Mouse (Mus musculus) kidney, embryonic 16.5 days (tissue): Measurements from ENCODE around the gene Ephb1. TPM values are rescaled to one million over a fixed set of nuclear protein-coding genes. Genes with fewer than 3 reads are reported as not detected.

Experiments
- ATAC-seq: fragments of 200-750 bp; cut with Nextera tagmentation; 2 replicates; pipeline ENCODE4 v1.8.0; 2017; ENCODE audit warnings: moderate TSS enrichment; ENCODE audit not compliant: low FRiP score, low TSS enrichment
- H3K27ac ChIP-seq: fragments of 300-500 bp; sonication (generic); 2 replicates; pipeline ENCODE4 v1.5.1; 2014; ENCODE audit warnings: low read length
- H3K27me3 ChIP-seq: fragments of 300-500 bp; sonication (generic); 2 replicates; pipeline ENCODE4 v1.6.1; 2014; ENCODE audit warnings: low read length, control low read depth, mixed read lengths; ENCODE audit not compliant: insufficient read depth
- H3K36me3 ChIP-seq: fragments of 300-500 bp; sonication (generic); 2 replicates; pipeline ENCODE4 v1.6.1; 2014; ENCODE audit warnings: low read length, control low read depth, mixed read lengths; ENCODE audit not compliant: insufficient read depth
- H3K4me1 ChIP-seq: fragments of 300-500 bp; sonication (generic); 2 replicates; pipeline ENCODE4 v1.6.1; 2014; ENCODE audit warnings: low read length, control low read depth, mixed read lengths; ENCODE audit not compliant: insufficient read depth
- H3K4me2 ChIP-seq: fragments of 300-500 bp; sonication (generic); replicated peaks from 2 replicates; pipeline ENCODE4 v1.6.1; 2014; ENCODE audit warnings: low read depth, low read length
- H3K4me3 ChIP-seq: fragments of 300-500 bp; sonication (generic); 2 replicates; pipeline ENCODE4 v1.5.1; 2014; ENCODE audit warnings: mild to moderate bottlenecking, low read length
- H3K9ac ChIP-seq: fragments of 300-500 bp; sonication (generic); replicated peaks from 2 replicates; pipeline ENCODE4 v1.6.1; 2014; ENCODE audit warnings: low read length
- H3K9me3 ChIP-seq: fragments of 300-500 bp; sonication (generic); 2 replicates; pipeline ENCODE4 v1.6.1; 2016; ENCODE audit warnings: low read length, control low read depth
- WGBS: fragments of 180-500 bp; shearing (Covaris S2); extraction: QIAGEN DNeasy Blood & Tissue Kit; methylation state at CpG from one replicate; pipeline ENCODE4 v1.1.7; 2014; 5-methylcytosine and 5-hydroxymethylcytosine counted together
- polyA plus RNA-seq: library from polyadenylated mRNA; unstranded; fragments of >200 nt; fragmentation: Nextera tagmentation; extraction: Ambion mirVana; gene quantifications from 2 replicates; pipeline ENCODE4 v1.2.1, GENCODE M21; 2015

Gene Ephb1
- polyA plus RNA-seq, 1 experiment from 2014 or later = 4.1 TPM

DNA sequence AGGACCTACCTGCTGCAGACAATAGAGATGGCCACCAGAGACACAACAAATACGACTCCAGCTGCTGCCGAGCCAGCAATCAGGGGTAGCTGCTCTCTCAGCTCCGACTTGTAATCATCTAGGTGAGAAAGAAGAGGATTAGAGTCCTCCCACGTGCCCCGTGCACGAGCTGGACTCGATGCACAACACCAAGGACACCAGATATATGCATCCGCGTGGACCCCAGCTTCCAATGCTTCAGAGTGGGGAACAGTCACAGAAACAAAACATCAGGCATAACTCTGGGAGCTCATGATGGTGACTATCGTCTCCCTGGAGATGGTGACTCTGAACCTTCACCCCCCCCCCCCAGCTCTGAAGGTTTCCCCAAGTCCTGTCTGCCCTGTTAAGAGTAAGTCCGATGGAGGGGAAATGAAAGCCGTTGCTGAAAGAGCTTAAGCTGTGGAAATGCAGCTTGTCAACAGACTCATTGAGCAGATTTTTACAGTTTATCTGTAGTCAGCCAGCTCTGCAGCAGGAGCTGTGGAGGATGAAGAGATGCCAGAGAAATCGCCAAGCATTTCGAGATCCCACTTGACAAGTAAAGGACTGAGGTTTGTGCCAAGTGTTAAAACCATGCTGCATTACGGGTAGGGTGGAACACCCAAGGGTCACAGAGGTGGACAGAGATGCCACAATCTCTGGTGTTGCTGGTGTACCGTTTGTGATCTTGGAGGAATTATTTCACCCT is 357.6 kb downstream of the Ephb1 start:
- WGBS = 69% methylated on average over 16 of the region's 16 CpGs
- Histone ChIP-seq H3K4me2 (no peak overlapping the region), H3K4me3 (no peak overlapping the region)

DNA sequence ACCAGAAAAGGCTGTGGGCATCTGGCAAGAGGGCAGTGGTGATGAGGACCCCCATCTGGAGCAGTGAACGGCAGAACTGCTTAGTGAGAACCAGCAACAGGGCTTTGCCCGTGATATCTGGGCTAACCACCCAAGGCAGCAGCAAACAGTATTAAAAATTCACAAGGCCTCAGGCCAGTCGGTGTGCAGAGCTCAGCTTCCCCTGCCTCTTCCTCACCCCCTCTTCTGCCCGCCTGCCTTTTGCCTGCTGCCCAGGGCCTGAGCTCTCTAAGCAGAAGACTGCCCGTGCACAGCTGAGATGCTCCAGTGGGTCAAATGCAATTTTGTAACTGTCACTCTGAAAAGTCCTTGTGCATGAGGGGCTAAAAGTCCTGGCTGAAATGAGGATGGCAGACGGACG is 358.3 kb downstream of the Ephb1 start:
- no peak overlapping the region for H3K4me2 ChIP-seq
- no peaks in the 10 kb centered on the region for H3K36me3 ChIP-seq
- no peaks in the 10 kb centered on the region; the same call in 1 of the 2 replicates for H3K9me3 ChIP-seq
- ATAC-seq = no peak
- H3K27ac ChIP-seq = no peak overlapping the region
- H3K9ac ChIP-seq = no peak overlapping the region
- no peaks in the 10 kb centered on the region for H3K27me3 ChIP-seq
- H3K4me3 ChIP-seq = no peak overlapping the region
- H3K4me1 ChIP-seq = no peaks in the 10 kb centered on the region
- WGBS = 75% methylated on average over 7 of the region's 7 CpGs

More for the DNA sequence above, 357.6 kb downstream of the Ephb1 start:
- no peaks in the 10 kb centered on the region; the same call in 1 of the 2 replicates for H3K9me3 ChIP-seq
- no peaks in the 10 kb centered on the region for H3K4me1 ChIP-seq
- no peaks in the 10 kb centered on the region for H3K36me3 ChIP-seq
- H3K27ac ChIP-seq = no peak overlapping the region
- no peak for ATAC-seq
- H3K9ac ChIP-seq = no peak overlapping the region
- no peaks in the 10 kb centered on the region for H3K27me3 ChIP-seq

DNA sequence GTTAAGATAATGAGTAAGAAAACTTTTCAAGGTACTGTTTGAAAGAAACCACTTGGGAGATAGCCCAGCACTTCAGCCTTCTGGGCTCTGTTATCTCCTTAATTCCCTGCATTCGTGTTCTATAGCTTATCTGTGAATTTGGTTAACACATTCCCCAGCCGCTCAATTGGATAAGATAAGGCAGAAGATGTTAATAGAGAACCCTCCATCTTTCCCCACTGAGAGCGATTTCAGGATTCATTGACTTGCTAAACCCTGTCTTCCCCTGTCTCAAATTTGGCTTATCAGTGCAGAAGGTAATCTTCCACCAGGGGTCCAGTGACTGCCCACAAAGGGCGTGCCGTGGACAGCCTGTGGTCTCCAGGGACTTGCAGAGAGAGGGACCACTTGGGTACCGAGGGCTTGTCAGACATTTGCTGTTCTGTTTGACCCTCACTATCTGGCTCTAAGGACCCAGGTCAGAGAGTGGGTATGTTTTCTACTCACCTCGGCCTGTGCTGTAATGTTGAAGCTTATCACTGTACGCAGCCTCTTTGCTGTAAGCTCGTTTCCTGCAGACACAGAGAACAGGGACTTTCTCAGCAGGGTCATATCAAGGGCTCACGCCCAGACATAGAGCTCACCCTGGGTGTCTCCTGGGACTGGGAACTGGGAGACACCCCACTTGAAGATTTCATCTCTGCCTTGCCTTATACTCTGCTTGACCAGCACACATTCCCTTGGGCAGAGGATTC is 358.9 kb downstream of the Ephb1 start:
- no peaks in the 10 kb centered on the region for H3K36me3 ChIP-seq
- no peak overlapping the region for H3K27ac ChIP-seq
- H3K4me2 ChIP-seq = no peak overlapping the region
- no peak overlapping the region for H3K4me3 ChIP-seq
- H3K4me1 ChIP-seq = no peaks in the 10 kb centered on the region
- no peaks in the 10 kb centered on the region for H3K27me3 ChIP-seq
- WGBS = 81% methylated on average over 10 of the region's 10 CpGs
- H3K9ac ChIP-seq = no peak overlapping the region
- no peaks in the 10 kb centered on the region for H3K9me3 ChIP-seq
- ATAC-seq = no peak; the same call in 1 of the 2 replicates

DNA sequence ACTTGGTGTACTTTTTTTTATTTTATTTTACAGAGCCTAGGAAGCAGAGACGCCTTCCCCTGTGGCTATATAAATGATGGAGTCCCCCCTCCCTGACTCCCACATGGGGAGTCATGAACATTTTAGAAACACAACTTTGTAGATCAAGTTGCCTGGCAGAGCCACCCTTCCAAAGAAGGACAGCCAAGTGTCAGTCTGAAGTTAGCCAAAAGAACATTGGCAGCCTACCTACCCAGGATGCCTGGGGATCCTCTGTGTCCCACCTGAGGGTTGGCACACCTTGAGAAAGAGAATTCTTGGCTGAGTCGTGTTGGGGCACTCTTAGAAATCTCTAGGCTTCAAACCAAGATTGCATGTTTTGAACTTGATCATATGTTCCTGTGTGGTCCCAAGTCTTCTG is 360.4 kb downstream of the Ephb1 start:
- no peaks in the 10 kb centered on the region for H3K27me3 ChIP-seq
- no peaks in the 10 kb centered on the region for H3K36me3 ChIP-seq
- no peak overlapping the region for H3K27ac ChIP-seq
- H3K4me1 ChIP-seq = no peaks in the 10 kb centered on the region
- no peak overlapping the region for H3K4me2 ChIP-seq
- no peak for ATAC-seq
- H3K4me3 ChIP-seq = no peak overlapping the region
- no peaks in the 10 kb centered on the region for H3K9me3 ChIP-seq
- WGBS = 82% methylated on average over 2 of the region's 2 CpGs
- H3K9ac ChIP-seq = no peak overlapping the region

DNA sequence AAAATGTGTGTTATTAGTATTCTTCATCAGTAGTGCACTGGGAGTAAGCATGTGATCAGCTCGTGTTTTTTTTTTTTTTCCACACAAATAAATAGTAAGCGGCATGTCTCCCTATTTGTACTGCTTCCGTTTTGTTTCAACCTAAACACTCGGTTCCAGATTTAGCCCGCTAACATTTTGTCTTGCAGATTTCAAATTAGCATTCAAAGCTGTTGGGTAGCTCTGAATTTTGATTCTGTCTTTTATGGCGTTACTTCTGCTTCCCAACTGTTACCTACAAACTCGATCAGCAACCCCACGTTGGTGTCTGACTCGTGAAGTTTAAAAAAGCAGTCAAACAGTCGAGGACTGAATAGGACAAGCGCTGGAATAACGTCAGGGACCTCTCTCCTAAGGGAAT is 363.7 kb downstream of the Ephb1 start:
- H3K9me3 ChIP-seq = no peaks in the 10 kb centered on the region
- H3K4me3 ChIP-seq = no peak overlapping the region
- H3K9ac ChIP-seq = no peak overlapping the region
- no peaks in the 10 kb centered on the region for H3K27me3 ChIP-seq
- H3K27ac ChIP-seq = no peak overlapping the region
- 88% methylated on average over 12 of the region's 12 CpGs for WGBS
- H3K4me2 ChIP-seq = no peak overlapping the region
- no peaks in the 10 kb centered on the region for H3K36me3 ChIP-seq
- H3K4me1 ChIP-seq = no peaks in the 10 kb centered on the region
- ATAC-seq = no peak

DNA sequence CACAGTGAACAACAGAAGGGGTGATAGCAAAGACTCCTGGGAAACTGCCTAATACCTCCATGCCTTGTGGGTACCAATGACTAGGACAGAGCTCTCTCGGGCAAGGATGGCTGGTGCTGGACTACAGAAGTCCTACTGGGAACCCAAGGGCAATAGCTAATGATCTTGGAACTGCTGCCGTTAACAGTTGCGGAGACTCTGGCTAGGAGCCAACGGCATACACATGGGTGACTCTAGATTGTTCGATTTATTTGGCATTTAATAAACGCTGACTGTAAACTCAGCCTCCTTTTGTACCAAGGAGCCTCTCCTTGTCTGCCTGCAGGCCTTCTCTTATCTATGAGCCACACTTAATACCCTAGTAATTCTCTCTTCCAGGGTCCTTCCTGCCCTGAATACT is 364.5 kb downstream of the Ephb1 start:
- no peak overlapping the region for H3K4me2 ChIP-seq
- WGBS = 84% methylated on average over 6 of the region's 6 CpGs
- no peak overlapping the region for H3K27ac ChIP-seq
- no peak for ATAC-seq
- no peak overlapping the region for H3K9ac ChIP-seq
- no peaks in the 10 kb centered on the region for H3K27me3 ChIP-seq
- no peaks in the 10 kb centered on the region for H3K4me1 ChIP-seq
- H3K9me3 ChIP-seq = no peaks in the 10 kb centered on the region
- no peak overlapping the region for H3K4me3 ChIP-seq
- no peaks in the 10 kb centered on the region for H3K36me3 ChIP-seq

DNA sequence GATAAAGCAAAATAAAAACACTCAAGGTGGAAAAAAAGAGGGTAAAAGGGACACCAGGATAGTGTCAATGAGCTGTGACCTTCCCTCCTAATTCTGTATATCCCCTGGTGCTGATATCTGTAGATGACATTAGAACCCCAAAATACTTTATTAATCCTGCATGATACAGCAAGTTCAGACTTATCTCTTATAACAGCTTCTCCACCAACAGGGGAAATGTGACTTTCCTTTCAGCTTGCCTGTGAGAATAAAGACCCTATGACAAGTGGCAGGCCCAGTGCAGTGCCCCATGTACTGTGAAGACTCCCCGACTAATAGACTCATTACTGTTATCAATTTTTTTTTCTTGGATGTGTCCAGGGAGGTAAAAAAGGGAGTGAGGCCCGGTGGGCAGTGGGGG is 367.6 kb downstream of the Ephb1 start:
- no peak for ATAC-seq
- H3K36me3 ChIP-seq = no peaks in the 10 kb centered on the region
- WGBS = 84% methylated on average over 2 of the region's 2 CpGs
- no peak overlapping the region for H3K4me3 ChIP-seq
- H3K4me1 ChIP-seq = no peaks in the 10 kb centered on the region
- H3K27me3 ChIP-seq = no peaks in the 10 kb centered on the region
- no peak overlapping the region for H3K4me2 ChIP-seq
- H3K9ac ChIP-seq = no peak overlapping the region
- no peaks in the 10 kb centered on the region for H3K9me3 ChIP-seq
- H3K27ac ChIP-seq = no peak overlapping the region

DNA sequence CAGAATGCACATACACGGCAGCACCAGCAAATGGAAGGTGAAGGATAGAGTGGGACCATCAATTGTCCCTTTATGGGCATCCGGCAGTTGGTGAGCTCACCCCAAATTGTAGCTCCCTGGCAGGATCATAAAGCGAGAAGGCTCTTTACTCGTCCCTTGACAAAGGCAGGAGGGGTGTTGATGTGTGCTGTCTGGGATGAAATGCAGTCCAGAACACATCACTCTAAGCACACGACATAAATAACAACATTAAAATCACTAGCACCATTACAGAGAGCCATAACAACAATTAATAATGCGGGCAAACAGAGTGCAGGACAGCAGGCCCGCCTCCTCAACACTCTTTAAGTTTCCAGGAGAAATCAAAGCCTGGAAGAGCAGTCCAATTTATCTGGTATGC is 372.1 kb downstream of the Ephb1 start:
- Histone ChIP-seq H3K27ac (no peak overlapping the region), H3K4me1 (peaks cover 5% of the 10 kb centered on the region; the same call in 1 of the 2 replicates), H3K9me3 (no peaks in the 10 kb centered on the region), H3K27me3 (no peaks in the 10 kb centered on the region), H3K9ac (no peak overlapping the region), H3K4me2 (no peak overlapping the region), H3K36me3 (no peaks in the 10 kb centered on the region), H3K4me3 (no peak overlapping the region)
- no peak for ATAC-seq
- 46% methylated on average over 7 of the region's 7 CpGs for WGBS

DNA sequence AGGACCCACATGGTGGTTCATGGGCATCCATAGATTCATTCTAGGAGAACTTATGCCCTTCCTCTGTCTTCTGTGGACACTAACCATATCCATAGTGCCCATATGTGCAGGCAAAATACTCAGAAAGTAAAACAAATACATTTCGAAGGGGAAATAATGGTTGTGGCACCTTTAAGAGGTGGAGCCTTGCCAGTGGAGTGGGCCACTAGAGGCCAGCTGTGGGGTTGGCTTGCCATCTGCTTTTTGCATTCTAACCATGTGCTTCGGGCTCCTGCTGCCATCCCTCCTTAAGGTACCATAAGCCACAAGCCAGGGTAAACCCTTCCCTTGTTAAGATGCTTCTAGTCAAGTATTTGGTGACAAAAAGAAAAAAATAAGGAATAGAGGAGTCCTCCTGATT is 373.3 kb downstream of the Ephb1 start:
- peaks cover 5% of the 10 kb centered on the region; the same call in 1 of the 2 replicates for H3K4me1 ChIP-seq
- H3K9ac ChIP-seq = no peak overlapping the region
- H3K36me3 ChIP-seq = no peaks in the 10 kb centered on the region
- H3K4me2 ChIP-seq = no peak overlapping the region
- no peak overlapping the region for H3K4me3 ChIP-seq
- no peak for ATAC-seq
- no peaks in the 10 kb centered on the region for H3K27me3 ChIP-seq
- H3K9me3 ChIP-seq = no peaks in the 10 kb centered on the region
- 81% methylated on average over 2 of the region's 2 CpGs for WGBS
- no peak overlapping the region for H3K27ac ChIP-seq

DNA sequence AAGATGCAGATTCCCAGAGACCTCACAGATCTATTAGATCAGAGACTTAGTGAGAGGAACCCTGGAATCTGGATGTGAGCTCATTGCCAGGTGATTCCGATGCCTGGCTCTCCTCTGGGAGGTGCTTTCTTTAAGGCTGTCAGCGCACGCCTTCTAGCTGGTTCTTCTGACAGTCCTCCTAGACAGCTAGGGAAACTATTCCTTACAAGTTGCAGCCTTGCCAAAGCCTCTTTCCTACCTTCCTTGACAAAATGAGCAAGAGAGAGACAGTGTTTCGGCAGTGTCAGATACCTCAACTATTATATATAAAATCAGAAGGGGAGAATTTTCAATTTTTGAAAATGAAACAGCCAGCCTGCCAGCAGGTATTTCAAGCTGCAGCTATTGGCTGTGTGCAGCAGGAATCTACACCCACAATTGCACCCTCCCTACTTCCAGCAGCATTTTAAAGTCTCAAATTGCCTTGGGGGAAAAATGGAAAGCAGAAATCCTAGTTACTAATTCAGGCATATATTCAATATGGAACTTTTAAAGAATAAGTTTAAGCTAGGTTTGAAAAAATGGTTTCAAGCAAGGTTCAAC is 377.5 kb downstream of the Ephb1 start:
- Histone ChIP-seq H3K27ac (no peak overlapping the region), H3K9me3 (no peaks in the 10 kb centered on the region), H3K4me2 (no peak overlapping the region), H3K27me3 (no peaks in the 10 kb centered on the region), H3K4me1 (peaks cover 5% of the 10 kb centered on the region; the same call in 1 of the 2 replicates), H3K9ac (no peak overlapping the region), H3K36me3 (no peaks in the 10 kb centered on the region), H3K4me3 (no peak overlapping the region)
- no peak for ATAC-seq
- 89% methylated on average over 4 of the region's 4 CpGs for WGBS
